Mouse (Mus musculus): ENCODE measurements around the gene Tesmin. TPM values are rescaled to one million over a fixed set of nuclear protein-coding genes. Genes with fewer than 3 reads are reported as not detected.

Tesmin gene
- polyA plus RNA-seq, 1 experiment from 2014 or later: 0.37 TPM

- WGBS: 78% methylated on average over 5 of the region's 5 CpGs
- no peak for DNase-seq
Observed at GRCm38 (mm10) chr19:3356516-3356915, 32.1 kb upstream of the Tesmin start.

DNA sequence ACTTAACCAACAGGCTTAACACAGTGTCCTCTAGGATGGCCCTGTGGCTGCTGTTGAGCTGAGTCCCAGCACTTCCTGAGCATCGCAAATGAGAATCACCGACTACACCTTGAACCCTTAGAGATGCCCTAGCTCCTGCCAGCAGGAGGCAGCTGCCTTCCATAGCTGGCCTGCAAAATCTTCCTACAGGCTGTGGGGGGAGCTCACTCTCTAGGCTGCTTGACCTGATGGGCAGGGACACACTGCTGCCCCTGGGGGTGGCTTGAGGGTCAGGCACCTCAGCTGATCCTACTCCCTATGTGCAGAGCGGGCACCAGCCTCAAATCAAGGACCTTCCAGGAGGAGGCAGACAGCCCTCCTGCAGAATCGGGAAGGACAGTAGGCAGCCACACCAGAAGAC lies 31.0 kb upstream of the Tesmin start:
- no peaks in the 10 kb centered on the region for H3K27me3 ChIP-seq (ENCODE audit: control insufficient read depth, insufficient read depth, low read length)
- H3K4me3 ChIP-seq (replicated peaks; ENCODE audit: low read depth, low read length): no peak overlapping the region
- WGBS: 80% methylated on average over 4 of the region's 4 CpGs
- H3K4me2 ChIP-seq (ENCODE audit: low read length): no peak overlapping the region
- no peak overlapping the region for H3K27ac ChIP-seq (replicated peaks; ENCODE audit: low read depth, low read length)
- no peak overlapping the region for H3K9ac ChIP-seq (replicated peaks; ENCODE audit: low read length)
- no peaks in the 10 kb centered on the region for H3K36me3 ChIP-seq (ENCODE audit: control insufficient read depth, insufficient read depth, low read length)
- DNase-seq: no peak
- H3K4me1 ChIP-seq (ENCODE audit: control insufficient read depth, insufficient read depth, low read length): no peaks in the 10 kb centered on the region
- ATAC-seq (ENCODE audit: low FRiP score, low TSS enrichment): no peak
- H3K9me3 ChIP-seq (ENCODE audit: control insufficient read depth, low read length): no peaks in the 10 kb centered on the region

More at GRCm38 (mm10) chr19:3356516-3356915, 32.1 kb upstream of the Tesmin start:
- H3K4me2 ChIP-seq (ENCODE audit: low read length): no peak overlapping the region
- ATAC-seq (ENCODE audit: low FRiP score, low TSS enrichment): no peak
- H3K9me3 ChIP-seq (ENCODE audit: control insufficient read depth, low read length): no peaks in the 10 kb centered on the region
- H3K36me3 ChIP-seq (ENCODE audit: control insufficient read depth, insufficient read depth, low read length): no peaks in the 10 kb centered on the region
- no peaks in the 10 kb centered on the region for H3K4me1 ChIP-seq (ENCODE audit: control insufficient read depth, insufficient read depth, low read length)
- H3K27ac ChIP-seq (replicated peaks; ENCODE audit: low read depth, low read length): no peak overlapping the region
- no peak overlapping the region for H3K4me3 ChIP-seq (replicated peaks; ENCODE audit: low read depth, low read length)
- H3K27me3 ChIP-seq (ENCODE audit: control insufficient read depth, insufficient read depth, low read length): no peaks in the 10 kb centered on the region
- no peak overlapping the region for H3K9ac ChIP-seq (replicated peaks; ENCODE audit: low read length)

GRCm38 (mm10) chr19:3359841-3360588 lies 28.6 kb upstream of the Tesmin start:
- no peaks in the 10 kb centered on the region for H3K27me3 ChIP-seq (ENCODE audit: control insufficient read depth, insufficient read depth, low read length)
- ATAC-seq (ENCODE audit: low FRiP score, low TSS enrichment) (no peak), DNase-seq (no peak)
- no peak overlapping the region for H3K9ac ChIP-seq (replicated peaks; ENCODE audit: low read length)
- H3K9me3 ChIP-seq (ENCODE audit: control insufficient read depth, low read length): no peaks in the 10 kb centered on the region
- WGBS: 90% methylated on average over 13 of the region's 13 CpGs
- no peaks in the 10 kb centered on the region for H3K4me1 ChIP-seq (ENCODE audit: control insufficient read depth, insufficient read depth, low read length)
- no peak overlapping the region for H3K4me3 ChIP-seq (replicated peaks; ENCODE audit: low read depth, low read length)
- no peak overlapping the region for H3K27ac ChIP-seq (replicated peaks; ENCODE audit: low read depth, low read length)
- H3K36me3 ChIP-seq (ENCODE audit: control insufficient read depth, insufficient read depth, low read length): 0 out of 2 replicates have a peak, but pooled peaks cover 4% of the 10 kb centered on the region
- no peak overlapping the region for H3K4me2 ChIP-seq (ENCODE audit: low read length)

GRCm38 (mm10) chr19:3363510-3363909 lies 25.1 kb upstream of the Tesmin start:
- ATAC-seq (ENCODE audit: low FRiP score, low TSS enrichment): no peak
- WGBS: 88% methylated on average over 4 of the region's 4 CpGs
- H3K4me2 ChIP-seq (ENCODE audit: low read length): no peak overlapping the region

GRCm38 (mm10) chr19:3365089-3365488 lies 23.6 kb upstream of the Tesmin start:
- no peak for ATAC-seq (ENCODE audit: low FRiP score, low TSS enrichment)
- H3K27me3 ChIP-seq (ENCODE audit: control insufficient read depth, insufficient read depth, low read length): no peaks in the 10 kb centered on the region

More at GRCm38 (mm10) chr19:3363510-3363909, 25.1 kb upstream of the Tesmin start:
- no peak overlapping the region for H3K9ac ChIP-seq (replicated peaks; ENCODE audit: low read length)
- H3K4me1 ChIP-seq (ENCODE audit: control insufficient read depth, insufficient read depth, low read length): no peaks in the 10 kb centered on the region
- no peak overlapping the region for H3K27ac ChIP-seq (replicated peaks; ENCODE audit: low read depth, low read length)
- no peak overlapping the region for H3K4me3 ChIP-seq (replicated peaks; ENCODE audit: low read depth, low read length)
- H3K27me3 ChIP-seq (ENCODE audit: control insufficient read depth, insufficient read depth, low read length): no peaks in the 10 kb centered on the region
- no peak for DNase-seq
- H3K9me3 ChIP-seq (ENCODE audit: control insufficient read depth, low read length): no peaks in the 10 kb centered on the region
- H3K36me3 ChIP-seq (ENCODE audit: control insufficient read depth, insufficient read depth, low read length): 0 out of 2 replicates have a peak, but pooled peaks cover 4% of the 10 kb centered on the region

DNA sequence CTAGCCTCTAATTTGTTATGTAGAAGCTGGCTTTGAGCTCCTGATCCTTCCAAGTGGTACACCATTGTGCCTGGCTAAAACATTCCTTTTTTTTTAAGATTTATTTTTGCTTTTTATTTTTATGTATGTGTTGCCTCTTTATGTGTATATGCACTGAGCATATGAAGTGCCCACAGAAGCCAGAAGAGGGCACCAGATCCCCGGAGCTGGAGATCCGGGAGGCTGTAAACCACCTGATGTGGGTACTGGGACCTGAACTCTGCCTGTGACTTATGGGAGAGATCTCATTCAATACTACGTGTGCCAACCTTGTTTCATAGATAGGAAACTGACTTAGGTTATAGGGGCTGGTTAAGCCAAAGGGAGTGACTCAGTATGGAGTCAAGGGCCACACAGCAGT lies 20.4 kb upstream of the Tesmin start:
- Histone ChIP-seq H3K9me3 (ENCODE audit: control insufficient read depth, low read length) (no peaks in the 10 kb centered on the region), H3K4me2 (ENCODE audit: low read length) (no peak overlapping the region), H3K4me3 (replicated peaks; ENCODE audit: low read depth, low read length) (no peak overlapping the region), H3K27me3 (ENCODE audit: control insufficient read depth, insufficient read depth, low read length) (no peaks in the 10 kb centered on the region), H3K36me3 (ENCODE audit: control insufficient read depth, insufficient read depth, low read length) (0 out of 2 replicates have a peak, but pooled peaks cover 4% of the 10 kb centered on the region), H3K27ac (replicated peaks; ENCODE audit: low read depth, low read length) (no peak overlapping the region), H3K9ac (replicated peaks; ENCODE audit: low read length) (no peak overlapping the region), H3K4me1 (ENCODE audit: control insufficient read depth, insufficient read depth, low read length) (no peaks in the 10 kb centered on the region)
- no peak for ATAC-seq (ENCODE audit: low FRiP score, low TSS enrichment)
- WGBS: 91% methylated on average over 3 of the region's 3 CpGs
- DNase-seq: no peak

More at GRCm38 (mm10) chr19:3365089-3365488, 23.6 kb upstream of the Tesmin start:
- no peak overlapping the region for H3K4me3 ChIP-seq (replicated peaks; ENCODE audit: low read depth, low read length)
- H3K4me2 ChIP-seq (ENCODE audit: low read length): no peak overlapping the region
- H3K9me3 ChIP-seq (ENCODE audit: control insufficient read depth, low read length): no peaks in the 10 kb centered on the region
- no peak overlapping the region for H3K27ac ChIP-seq (replicated peaks; ENCODE audit: low read depth, low read length)
- H3K4me1 ChIP-seq (ENCODE audit: control insufficient read depth, insufficient read depth, low read length): no peaks in the 10 kb centered on the region
- H3K9ac ChIP-seq (replicated peaks; ENCODE audit: low read length): no peak overlapping the region
- H3K36me3 ChIP-seq (ENCODE audit: control insufficient read depth, insufficient read depth, low read length): 0 out of 2 replicates have a peak, but pooled peaks cover 4% of the 10 kb centered on the region
- 92% methylated on average over 3 of the region's 3 CpGs for WGBS
- DNase-seq: no peak

DNA sequence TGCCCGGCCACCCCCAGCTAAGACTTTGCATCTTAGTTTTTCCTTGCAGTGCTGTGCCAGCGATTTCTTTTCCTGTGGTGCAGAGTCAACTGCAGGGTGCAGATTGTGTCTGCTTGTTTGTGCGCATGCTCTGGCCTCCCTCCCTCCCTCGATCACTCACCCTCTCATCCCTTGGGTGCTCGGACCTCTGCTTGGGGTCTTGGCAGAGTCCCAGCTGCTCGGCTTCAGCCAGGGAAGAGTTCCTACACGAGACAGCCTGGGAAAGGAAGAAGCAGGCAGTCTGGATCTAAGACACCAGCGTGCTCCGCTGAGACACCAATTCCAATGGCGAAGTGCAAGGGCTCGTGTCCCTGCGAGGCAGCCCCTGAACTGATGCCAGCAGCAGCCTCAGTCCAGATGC lies 15.3 kb upstream of the Tesmin start:
- no peak overlapping the region for H3K27ac ChIP-seq (replicated peaks; ENCODE audit: low read depth, low read length)
- ATAC-seq (ENCODE audit: low FRiP score, low TSS enrichment) (no peak), DNase-seq (no peak)
- H3K4me3 ChIP-seq (replicated peaks; ENCODE audit: low read depth, low read length): no peak overlapping the region
- 73% methylated on average over 12 of the region's 12 CpGs for WGBS
- no peaks in the 10 kb centered on the region for H3K36me3 ChIP-seq (ENCODE audit: control insufficient read depth, insufficient read depth, low read length)
- no peaks in the 10 kb centered on the region for H3K9me3 ChIP-seq (ENCODE audit: control insufficient read depth, low read length)
- no peak overlapping the region for H3K9ac ChIP-seq (replicated peaks; ENCODE audit: low read length)
- H3K4me1 ChIP-seq (ENCODE audit: control insufficient read depth, insufficient read depth, low read length): no peaks in the 10 kb centered on the region
- no peak overlapping the region for H3K4me2 ChIP-seq (ENCODE audit: low read length)
- no peaks in the 10 kb centered on the region for H3K27me3 ChIP-seq (ENCODE audit: control insufficient read depth, insufficient read depth, low read length)

- Histone ChIP-seq H3K9me3 (ENCODE audit: control insufficient read depth, low read length) (no peaks in the 10 kb centered on the region), H3K4me1 (ENCODE audit: control insufficient read depth, insufficient read depth, low read length) (no peaks in the 10 kb centered on the region), H3K9ac (replicated peaks; ENCODE audit: low read length) (no peak overlapping the region), H3K4me2 (ENCODE audit: low read length) (no peak overlapping the region), H3K27me3 (ENCODE audit: control insufficient read depth, insufficient read depth, low read length) (no peaks in the 10 kb centered on the region), H3K36me3 (ENCODE audit: control insufficient read depth, insufficient read depth, low read length) (no peaks in the 10 kb centered on the region), H3K27ac (replicated peaks; ENCODE audit: low read depth, low read length) (no peak overlapping the region), H3K4me3 (replicated peaks; ENCODE audit: low read depth, low read length) (no peak overlapping the region)
- DNase-seq (no peak), ATAC-seq (ENCODE audit: low FRiP score, low TSS enrichment) (no peak)
- 57% methylated on average over 2 of the region's 2 CpGs for WGBS
Observed at GRCm38 (mm10) chr19:3374028-3374427, 14.6 kb upstream of the Tesmin start.

- 75% methylated on average over 7 of the region's 7 CpGs for WGBS
- ATAC-seq (ENCODE audit: low FRiP score, low TSS enrichment) (no peak), DNase-seq (no peak)
- Histone ChIP-seq H3K9me3 (ENCODE audit: control insufficient read depth, low read length) (no peaks in the 10 kb centered on the region), H3K9ac (replicated peaks; ENCODE audit: low read length) (no peak overlapping the region), H3K4me3 (replicated peaks; ENCODE audit: low read depth, low read length) (no peak overlapping the region), H3K36me3 (ENCODE audit: control insufficient read depth, insufficient read depth, low read length) (peaks cover 3% of the 10 kb centered on the region; the same call in 1 of the 2 replicates), H3K27me3 (ENCODE audit: control insufficient read depth, insufficient read depth, low read length) (no peaks in the 10 kb centered on the region), H3K4me1 (ENCODE audit: control insufficient read depth, insufficient read depth, low read length) (no peaks in the 10 kb centered on the region), H3K4me2 (ENCODE audit: low read length) (no peak overlapping the region), H3K27ac (replicated peaks; ENCODE audit: low read depth, low read length) (no peak overlapping the region)
Observed at GRCm38 (mm10) chr19:3375945-3376495, 12.6 kb upstream of the Tesmin start.
